Mouse (Mus musculus) limb, embryonic 14.5 days (tissue): ENCODE data around the gene Med16. TPM values are rescaled to one million over a fixed set of nuclear protein-coding genes. Genes with fewer than 3 reads are reported as not detected.
A peak's percentile ranks its signal among the peaks of the same experiment; 100 is the strongest.

Experiments used
- ATAC-seq: fragments of 200-750 bp; cut with Nextera tagmentation; 2 replicates; pipeline ENCODE4 v1.8.0; 2017; ENCODE audit warnings: low read depth, moderate number of reproducible peaks, moderate TSS enrichment; ENCODE audit not compliant: low FRiP score
- DNase-seq: peaks from one replicate; pipeline ENCODE4 v3.0.0-alpha.2; 2015; ENCODE audit warnings: low spot score
- H3K27ac ChIP-seq: fragments of 300-500 bp; sonication (generic); replicated peaks from 2 replicates; pipeline ENCODE4 v1.5.1; 2014; ENCODE audit warnings: low read depth, mild to moderate bottlenecking, low read length, moderate library complexity, mixed read lengths
- H3K27me3 ChIP-seq: fragments of 300-500 bp; sonication (generic); 2 replicates; pipeline ENCODE4 v1.6.1; 2014; ENCODE audit warnings: low read length, mixed read lengths; ENCODE audit not compliant: control insufficient read depth, insufficient read depth
- H3K36me3 ChIP-seq: fragments of 300-500 bp; sonication (generic); 2 replicates; pipeline ENCODE4 v1.6.1; 2014; ENCODE audit warnings: mild to moderate bottlenecking, low read length, moderate library complexity, mixed read lengths; ENCODE audit not compliant: control insufficient read depth, insufficient read depth
- H3K4me1 ChIP-seq: fragments of 300-500 bp; sonication (generic); 2 replicates; pipeline ENCODE4 v1.6.1; 2014; ENCODE audit warnings: antibody characterized with exemption, low read length, mixed read lengths; ENCODE audit not compliant: control insufficient read depth, insufficient read depth
- H3K4me2 ChIP-seq: fragments of 300-500 bp; sonication (generic); replicated peaks from 2 replicates; pipeline ENCODE4 v1.6.1; 2014; ENCODE audit warnings: low read depth, mild to moderate bottlenecking, low read length, moderate library complexity; ENCODE audit not compliant: severe bottlenecking
- H3K4me3 ChIP-seq: fragments of 300-500 bp; sonication (generic); replicated peaks from 2 replicates; pipeline ENCODE4 v1.5.1; 2014; ENCODE audit warnings: low read length
- H3K9ac ChIP-seq: fragments of 300-500 bp; sonication (generic); 2 replicates; pipeline ENCODE4 v1.6.1; 2014; ENCODE audit warnings: mild to moderate bottlenecking, low read depth, low read length, moderate library complexity; ENCODE audit not compliant: severe bottlenecking
- H3K9me3 ChIP-seq: fragments of 300-500 bp; sonication (generic); 2 replicates; pipeline ENCODE4 v1.6.1; 2016; ENCODE audit warnings: low read length; ENCODE audit not compliant: control insufficient read depth
- POLR2A ChIP-seq: fragments of 200-500 bp; IDR thresholded peaks from 2 replicates; pipeline ENCODE4 v1.8.0; 2012; ENCODE audit warnings: inconsistent platforms, mild to moderate bottlenecking, moderate library complexity, borderline replicate concordance; ENCODE audit not compliant: insufficient read depth, insufficient read length; ENCODE audit errors: extremely low read depth
- WGBS: fragments of 180-500 bp; shearing (Covaris S2); extraction: QIAGEN DNeasy Blood & Tissue Kit; methylation state at CpG from one replicate; pipeline ENCODE4 v1.1.7; 2014; 5-methylcytosine and 5-hydroxymethylcytosine counted together
- polyA plus RNA-seq, 2 experiments: library from polyadenylated mRNA; depleted of rRNA in 1 of 2; stranded (reverse) in 1 of 2; unstranded in 1 of 2; fragments of >200 nt; fragmentation: Nextera tagmentation in 1 of 2; extraction: Ambion mirVana in 1 of 2; gene quantifications; 2 replicates each; pipeline versions ENCODE4 v1.2.1 to v1.2.3; 2012 to 2014

Gene Med16
- polyA plus RNA-seq, 2 experiments = 33.4 to 54.6 TPM

- H3K27me3 ChIP-seq = no peaks in the 10 kb centered on the region
- H3K9me3 ChIP-seq = no peaks in the 10 kb centered on the region
- WGBS = 85% methylated on average over 18 of the region's 18 CpGs
- no peak overlapping the region for H3K9ac ChIP-seq
- H3K27ac ChIP-seq = no peak overlapping the region
- H3K4me1 ChIP-seq = peaks cover 3% of the 10 kb centered on the region
- no peak overlapping the region for H3K4me2 ChIP-seq
- H3K36me3 ChIP-seq = peaks cover 61% of the 10 kb centered on the region
- no peak for TF ChIP-seq POLR2A
- no peak overlapping the region for H3K4me3 ChIP-seq
- no peak for ATAC-seq
- no peak for DNase-seq
Observed at GRCm38 (mm10) chr10:79950661-79951060, 41.9 kb upstream of the Med16 start.

- no peak for TF ChIP-seq POLR2A
- Histone ChIP-seq H3K9ac (no peak overlapping the region), H3K36me3 (peaks cover 66% of the 10 kb centered on the region), H3K27ac (no peak overlapping the region), H3K4me1 (peaks cover 10% of the 10 kb centered on the region), H3K27me3 (no peaks in the 10 kb centered on the region), H3K9me3 (no peaks in the 10 kb centered on the region), H3K4me3 (no peak overlapping the region), H3K4me2 (no peak overlapping the region)
- DNase-seq = no peak
- WGBS = 77% methylated on average over 4 of the region's 4 CpGs
- no peak for ATAC-seq
Observed at GRCm38 (mm10) chr10:79949873-79950272, 41.1 kb upstream of the Med16 start.

- no peak overlapping the region for H3K27ac ChIP-seq
- H3K27me3 ChIP-seq = no peaks in the 10 kb centered on the region
- ATAC-seq = no peak
- peaks cover 19% of the 10 kb centered on the region for H3K4me1 ChIP-seq
- 73% methylated on average over 6 of the region's 6 CpGs for WGBS
- H3K4me3 ChIP-seq = no peak overlapping the region
- H3K9ac ChIP-seq = no peak overlapping the region
- peaks cover 54% of the 10 kb centered on the region for H3K36me3 ChIP-seq
- H3K4me2 ChIP-seq = no peak overlapping the region
- no peak for TF ChIP-seq POLR2A
- no peaks in the 10 kb centered on the region for H3K9me3 ChIP-seq
- DNase-seq = no peak
Observed at GRCm38 (mm10) chr10:79947502-79947901, 38.8 kb upstream of the Med16 start.

GRCm38 (mm10) chr10:79946752-79947322, 38.1 kb upstream of the Med16 start:
- H3K27me3 ChIP-seq = no peaks in the 10 kb centered on the region
- no peak overlapping the region for H3K9ac ChIP-seq
- H3K36me3 ChIP-seq = peaks cover 56% of the 10 kb centered on the region
- peaks cover 19% of the 10 kb centered on the region for H3K4me1 ChIP-seq
- no peaks in the 10 kb centered on the region for H3K9me3 ChIP-seq
- TF ChIP-seq POLR2A = no peak
- DNase-seq (no peak), ATAC-seq (no peak)
- 30% methylated on average over 5 of the region's 7 CpGs for WGBS
- H3K4me3 ChIP-seq = no peak overlapping the region
- no peak overlapping the region for H3K27ac ChIP-seq
- H3K4me2 ChIP-seq = no peak overlapping the region

- TF ChIP-seq POLR2A = no peak
- Histone ChIP-seq H3K36me3 (peaks cover 48% of the 10 kb centered on the region), H3K4me1 (peaks cover 19% of the 10 kb centered on the region), H3K9me3 (no peaks in the 10 kb centered on the region), H3K9ac (no peak overlapping the region), H3K27ac (no peak overlapping the region), H3K27me3 (no peaks in the 10 kb centered on the region), H3K4me2 (no peak overlapping the region), H3K4me3 (no peak overlapping the region)
- DNase-seq (no peak), ATAC-seq (peak; percentile 62)
- 22% methylated on average over 16 of the region's 16 CpGs for WGBS
Observed at GRCm38 (mm10) chr10:79945507-79946234, 36.9 kb upstream of the Med16 start.
